Mouse (Mus musculus) retina, embryonic 14.5 days (tissue): ENCODE results near the gene P4htm.

ENCODE experiments used
- DNase-seq: peaks from one replicate; pipeline ENCODE4 v3.0.0-alpha.2; 2015; ENCODE audit warnings: low spot score

The P4htm gene

GRCm38 (mm10) chr9:108577934-108578544 is 19.4 kb downstream of the P4htm start:
- peak; percentile 65 for DNase-seq

- DNase-seq: no peak
Measured at GRCm38 (mm10) chr9:108577025-108577424, 20.4 kb downstream of the P4htm start.

GRCm38 (mm10) chr9:108575321-108576297 is 21.9 kb downstream of the P4htm start:
- DNase-seq: no peak

- DNase-seq: no peak
Measured at GRCm38 (mm10) chr9:108574921-108575320, 22.5 kb downstream of the P4htm start.

- DNase-seq: peak; percentile 84
Measured at GRCm38 (mm10) chr9:108573774-108574690, 23.4 kb downstream of the P4htm start.

- DNase-seq: no peak
Measured at GRCm38 (mm10) chr9:108572321-108572720, 25.1 kb downstream of the P4htm start.

GRCm38 (mm10) chr9:108571401-108571973 is 26.0 kb downstream of the P4htm start:
- no peak for DNase-seq

GRCm38 (mm10) chr9:108570207-108570896 is 27.1 kb downstream of the P4htm start:
- DNase-seq: peak; percentile 87

GRCm38 (mm10) chr9:108569381-108570206 is 27.9 kb downstream of the P4htm start, which contains the start of gene Dalrd3:
TSS of gene Dalrd3 (plus strand) at chr9:108569886.
- DNase-seq: peak; percentile 94

GRCm38 (mm10) chr9:108568511-108568921 is 29.0 kb downstream of the P4htm start:
- no peak for DNase-seq

- peak; percentile 17 for DNase-seq
Measured at GRCm38 (mm10) chr9:108567931-108568419, 29.5 kb downstream of the P4htm start.

GRCm38 (mm10) chr9:108566815-108567776 is 30.4 kb downstream of the P4htm start, which contains the start of gene Ndufaf3:
TSS of gene Ndufaf3 (minus strand) at chr9:108567434.
- DNase-seq: peak; percentile 96

GRCm38 (mm10) chr9:108565881-108566814 is 31.3 kb downstream of the P4htm start:
- DNase-seq: no peak

- no peak for DNase-seq
Measured at GRCm38 (mm10) chr9:108564131-108564530, 33.3 kb downstream of the P4htm start.

GRCm38 (mm10) chr9:108563671-108564070 is 33.8 kb downstream of the P4htm start:
- DNase-seq: no peak

GRCm38 (mm10) chr9:108560227-108560841 is 37.1 kb downstream of the P4htm start, which contains the start of gene Impdh2:
TSS of gene Impdh2 (plus strand) at chr9:108560286.
- DNase-seq: peak; percentile 97

GRCm38 (mm10) chr9:108559169-108559568 is 38.3 kb downstream of the P4htm start:
- DNase-seq: no peak
